Mouse (Mus musculus): ENCODE results near the gene Spata25. TPM values are rescaled to one million over a fixed set of nuclear protein-coding genes. Genes with fewer than 3 reads are reported as not detected.
"Not testable (repeated sequence)": the region's sequence is repeated elsewhere in the genome, so short reads cannot be mapped to it uniquely, and the experiment has no call there.

The Spata25 gene
- polyA plus RNA-seq, 1 experiment: 1.4 TPM

- Histone ChIP-seq H3K4me1 (ENCODE audit: control insufficient read depth, insufficient read depth, low read length) (peaks cover 72% of the 10 kb centered on the region), H3K4me3 (ENCODE audit: insufficient read depth, low read length) (no peak overlapping the region), H3K27ac (ENCODE audit: insufficient read depth, low read depth, low read length) (peak overlapping the region; percentile 57)
- TF ChIP-seq POLR2A (IDR thresholded peaks at IDR 0.05; ENCODE audit: borderline replicate concordance, low read depth, low read length): no peak
- no peak; the same call in 1 of the 2 replicates for TF ChIP-seq CTCF (IDR thresholded peaks at IDR 0.05; ENCODE audit: low read depth, low read length)
Observed at GRCm38 (mm10) chr2:164864593-164864992, 36.3 kb upstream of the Spata25 start.

GRCm38 (mm10) chr2:164863411-164863810 lies 35.1 kb upstream of the Spata25 start:
- Histone ChIP-seq H3K27ac (ENCODE audit: insufficient read depth, low read depth, low read length) (peak overlapping the region; percentile 94), H3K4me1 (ENCODE audit: control insufficient read depth, insufficient read depth, low read length) (peaks cover 73% of the 10 kb centered on the region)
- H3K4me3 ChIP-seq (ENCODE audit: insufficient read depth, low read length): not testable (repeated sequence)

- peak overlapping the region; percentile 94 for H3K27ac ChIP-seq (ENCODE audit: insufficient read depth, low read depth, low read length)
- TF ChIP-seq CTCF (IDR thresholded peaks at IDR 0.05; ENCODE audit: low read depth, low read length): no peak
- TF ChIP-seq POLR2A (IDR thresholded peaks at IDR 0.05; ENCODE audit: borderline replicate concordance, low read depth, low read length): no peak
Observed at GRCm38 (mm10) chr2:164862179-164862861, 34.0 kb upstream of the Spata25 start.

GRCm38 (mm10) chr2:164861094-164861493 lies 32.8 kb upstream of the Spata25 start:
- no peak overlapping the region for H3K4me3 ChIP-seq (ENCODE audit: insufficient read depth, low read length)
- TF ChIP-seq POLR2A (IDR thresholded peaks at IDR 0.05; ENCODE audit: borderline replicate concordance, low read depth, low read length) (no peak), CTCF (IDR thresholded peaks at IDR 0.05; ENCODE audit: low read depth, low read length) (no peak)
- H3K27ac ChIP-seq (ENCODE audit: insufficient read depth, low read depth, low read length): peak overlapping the region; percentile 94
- peaks cover 62% of the 10 kb centered on the region for H3K4me1 ChIP-seq (ENCODE audit: control insufficient read depth, insufficient read depth, low read length)

More at GRCm38 (mm10) chr2:164862179-164862861, 34.0 kb upstream of the Spata25 start:
- H3K4me1 ChIP-seq (ENCODE audit: control insufficient read depth, insufficient read depth, low read length): peaks cover 70% of the 10 kb centered on the region
- H3K4me3 ChIP-seq (ENCODE audit: insufficient read depth, low read length): no peak overlapping the region

GRCm38 (mm10) chr2:164859640-164860432 lies 31.5 kb upstream of the Spata25 start:
- TF ChIP-seq POLR2A (IDR thresholded peaks at IDR 0.05; ENCODE audit: borderline replicate concordance, low read depth, low read length) (no peak), CTCF (IDR thresholded peaks at IDR 0.05; ENCODE audit: low read depth, low read length) (no peak)
- H3K27ac ChIP-seq (ENCODE audit: insufficient read depth, low read depth, low read length): peak overlapping the region; percentile 18
- no peak overlapping the region for H3K4me3 ChIP-seq (ENCODE audit: insufficient read depth, low read length)
- peaks cover 60% of the 10 kb centered on the region for H3K4me1 ChIP-seq (ENCODE audit: control insufficient read depth, insufficient read depth, low read length)

GRCm38 (mm10) chr2:164859155-164859554 lies 30.8 kb upstream of the Spata25 start:
- H3K4me1 ChIP-seq (ENCODE audit: control insufficient read depth, insufficient read depth, low read length): peaks cover 60% of the 10 kb centered on the region
- H3K27ac ChIP-seq (ENCODE audit: insufficient read depth, low read depth, low read length): peak overlapping the region; percentile 18
- TF ChIP-seq POLR2A (IDR thresholded peaks at IDR 0.05; ENCODE audit: borderline replicate concordance, low read depth, low read length) (no peak), CTCF (IDR thresholded peaks at IDR 0.05; ENCODE audit: low read depth, low read length) (no peak)
- H3K4me3 ChIP-seq (ENCODE audit: insufficient read depth, low read length): no peak overlapping the region

DNA sequence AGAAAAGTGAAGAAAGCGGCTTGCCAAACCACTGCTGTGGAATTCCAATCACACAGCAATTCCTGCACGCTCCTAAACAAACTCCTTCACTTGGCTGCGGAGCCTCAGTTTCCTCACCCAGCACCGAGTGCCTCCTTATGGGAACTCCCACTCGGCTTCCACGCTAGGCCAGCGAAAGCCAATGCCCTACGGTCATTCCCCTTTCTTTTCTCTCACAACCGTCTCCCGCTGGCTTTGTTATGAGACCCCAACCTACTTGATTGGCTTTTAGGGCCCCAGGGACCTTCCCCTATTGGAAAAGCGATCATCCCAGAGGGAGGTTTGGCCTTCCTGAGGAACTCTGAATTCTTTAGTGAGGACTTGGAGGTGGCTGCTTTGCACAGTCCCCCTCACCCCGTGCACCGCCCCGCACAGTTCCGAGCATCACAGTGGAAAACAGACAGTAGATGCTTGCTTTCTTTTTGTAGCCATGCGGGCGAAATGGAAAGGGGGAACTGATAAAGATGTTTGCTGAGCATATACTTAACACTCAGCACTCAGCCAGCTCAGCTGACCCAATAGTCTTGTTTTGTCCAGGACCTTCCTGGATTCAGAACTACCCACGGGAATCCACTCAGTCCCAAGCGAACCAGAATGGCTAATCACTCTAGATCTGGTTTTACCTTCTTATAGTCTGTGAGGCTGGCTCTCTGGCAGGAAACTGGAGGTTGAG lies 29.7 kb upstream of the Spata25 start:
- Histone ChIP-seq H3K4me1 (ENCODE audit: control insufficient read depth, insufficient read depth, low read length) (peaks cover 52% of the 10 kb centered on the region), H3K4me3 (ENCODE audit: insufficient read depth, low read length) (peak overlapping the region; percentile 70), H3K27ac (ENCODE audit: insufficient read depth, low read depth, low read length) (peak overlapping the region; percentile 97)
- TF ChIP-seq CTCF (IDR thresholded peaks at IDR 0.05; ENCODE audit: low read depth, low read length): no peak
- no peak for TF ChIP-seq POLR2A (IDR thresholded peaks at IDR 0.05; ENCODE audit: borderline replicate concordance, low read depth, low read length)

DNA sequence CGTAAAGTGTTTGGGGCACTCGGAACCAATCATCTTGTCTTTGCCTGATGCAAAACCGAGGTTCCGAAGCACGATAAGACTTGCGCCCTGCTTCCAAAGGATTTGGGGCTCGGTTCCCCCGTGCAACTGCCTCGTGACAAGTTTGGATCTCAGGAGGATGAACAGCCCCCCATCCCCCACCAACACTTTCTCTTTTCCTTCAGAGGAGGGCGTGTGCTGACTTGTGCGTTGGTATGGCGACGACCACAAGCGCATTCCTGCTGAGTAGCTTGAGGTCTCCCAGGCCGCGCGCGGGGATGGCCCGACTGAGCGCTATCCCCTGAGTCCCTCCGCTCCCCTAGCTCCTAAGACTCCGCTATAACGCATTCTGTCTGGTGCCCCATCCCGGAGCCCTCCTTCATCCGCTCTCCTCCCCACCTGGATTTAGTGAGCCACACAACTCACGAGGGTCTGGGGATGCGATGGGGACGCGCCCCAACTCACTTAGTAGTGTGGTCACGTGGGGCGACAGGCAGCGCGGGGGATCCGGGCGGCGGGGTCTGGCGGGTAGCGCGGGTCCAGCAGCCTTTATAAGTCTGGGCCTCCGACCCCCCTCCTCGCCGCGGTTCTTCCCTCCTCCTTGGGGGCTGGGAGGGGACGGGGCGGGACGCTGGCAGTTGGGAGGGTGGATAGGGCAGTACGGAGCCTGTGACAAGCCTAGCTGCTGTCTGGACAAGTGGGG lies 28.9 kb upstream of the Spata25 start, which contains the start of gene Pltp:
Gene Pltp, minus strand, starts transcription at position 611 of the 721 bp plus-strand sequence.
- Histone ChIP-seq H3K4me3 (ENCODE audit: insufficient read depth, low read length) (peak within 1 kb of the TSS; percentile 70), H3K4me1 (ENCODE audit: control insufficient read depth, insufficient read depth, low read length) (peaks cover 48% of the 10 kb centered on the region), H3K27ac (ENCODE audit: insufficient read depth, low read depth, low read length) (peak within 1 kb of the TSS; percentile 97)
- TF ChIP-seq POLR2A (IDR thresholded peaks at IDR 0.05; ENCODE audit: borderline replicate concordance, low read depth, low read length): no peak
